Mouse (Mus musculus): ENCODE results near the gene CK137956.

DNA sequence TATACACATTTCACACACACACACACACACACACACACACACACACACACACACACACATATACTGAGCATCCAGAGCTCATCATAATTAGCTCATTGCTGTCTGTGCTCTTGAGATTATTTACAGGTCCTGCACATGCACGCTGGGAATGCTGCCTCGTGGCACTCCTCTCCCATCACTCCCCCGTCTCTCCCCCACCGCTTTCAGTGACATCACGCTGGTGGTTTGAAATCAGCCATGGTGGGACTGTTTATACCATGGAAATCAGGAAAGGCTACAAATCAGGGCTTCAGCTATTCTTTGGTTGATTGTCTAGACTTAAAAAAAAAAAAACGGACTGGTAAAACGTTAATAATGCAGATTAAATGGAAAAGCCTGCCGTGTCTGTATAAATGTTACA is 63.6 kb downstream of the CK137956 start:
- TF ChIP-seq CTCF (IDR thresholded peaks at IDR 0.05; ENCODE audit: borderline replicate concordance, extremely low read depth, insufficient read depth, insufficient read length), result no peak
- no peak for TF ChIP-seq POLR2A (IDR thresholded peaks at IDR 0.05; ENCODE audit: borderline replicate concordance, extremely low read depth, insufficient read depth, insufficient read length, poor library complexity, severe bottlenecking)

All from brain, embryonic 14.5 days (tissue).